Mouse (Mus musculus) forebrain, embryonic 16.5 days (tissue): ENCODE results near the gene Tns2. TPM values are rescaled to one million over a fixed set of nuclear protein-coding genes. Genes with fewer than 3 reads are reported as not detected.

Experiments
- ATAC-seq: fragments of 200-750 bp; cut with Nextera tagmentation; 2 replicates; pipeline ENCODE4 v1.8.0; 2017; ENCODE audit warnings: mild to moderate bottlenecking, moderate library complexity
- H3K27ac ChIP-seq: fragments of 300-500 bp; sonication (generic); 2 replicates; pipeline ENCODE4 v1.5.1; 2014; ENCODE audit warnings: low read length, control low read depth
- H3K27me3 ChIP-seq: fragments of 300-500 bp; sonication (generic); replicated peaks from 2 replicates; pipeline ENCODE4 v1.6.1; 2014; ENCODE audit warnings: low read length; ENCODE audit not compliant: control insufficient read depth, insufficient read depth
- H3K36me3 ChIP-seq: fragments of 300-500 bp; sonication (generic); 2 replicates; pipeline ENCODE4 v1.6.1; 2014; ENCODE audit not compliant: control insufficient read depth, insufficient read depth
- H3K4me1 ChIP-seq: fragments of 300-500 bp; sonication (generic); replicated peaks from 2 replicates; pipeline ENCODE4 v1.6.1; 2014; ENCODE audit warnings: low read length; ENCODE audit not compliant: control insufficient read depth, insufficient read depth
- H3K4me2 ChIP-seq: fragments of 300-500 bp; sonication (generic); 2 replicates; pipeline ENCODE4 v1.6.1; 2014; ENCODE audit warnings: mild to moderate bottlenecking, low read length, control low read depth
- H3K4me3 ChIP-seq: fragments of 300-500 bp; sonication (generic); replicated peaks from 2 replicates; pipeline ENCODE4 v1.5.1; 2014; ENCODE audit warnings: mild to moderate bottlenecking, low read length, control low read depth
- H3K9ac ChIP-seq: fragments of 300-500 bp; sonication (generic); replicated peaks from 2 replicates; pipeline ENCODE4 v1.6.1; 2014; ENCODE audit warnings: low read depth, low read length, control low read depth
- H3K9me3 ChIP-seq: fragments of 300-500 bp; sonication (generic); 2 replicates; pipeline ENCODE4 v1.6.1; 2016; ENCODE audit warnings: low read length; ENCODE audit not compliant: control insufficient read depth
- WGBS: fragments of 180-500 bp; shearing (Covaris S2); extraction: QIAGEN DNeasy Blood & Tissue Kit; methylation state at CpG from one replicate; pipeline ENCODE4 v1.1.7; 2014; 5-methylcytosine and 5-hydroxymethylcytosine counted together
- polyA plus RNA-seq: library from polyadenylated mRNA; unstranded; fragments of >200 nt; fragmentation: Nextera tagmentation; extraction: Ambion mirVana; gene quantifications from 2 replicates; pipeline ENCODE4 v1.2.1, GENCODE M21; 2015

The Tns2 gene
- polyA plus RNA-seq, 1 experiment from 2014 or later: 6.9 TPM

- no peak overlapping the region for H3K27ac ChIP-seq
- no peak for ATAC-seq
- peaks cover 27% of the 10 kb centered on the region for H3K4me1 ChIP-seq
Observed at GRCm38 (mm10) chr15:102106754-102107456, 6.7 kb downstream of the Tns2 start.

GRCm38 (mm10) chr15:102107689-102108573 is 7.7 kb downstream of the Tns2 start:
- 31% methylated on average over 13 of the region's 13 CpGs for WGBS
- Histone ChIP-seq H3K9me3 (no peaks in the 10 kb centered on the region), H3K4me1 (peaks cover 27% of the 10 kb centered on the region), H3K27me3 (peaks cover 11% of the 10 kb centered on the region; the same call in 1 of the 2 replicates), H3K27ac (no peak overlapping the region), H3K4me3 (no peak overlapping the region), H3K9ac (no peak overlapping the region), H3K36me3 (no peaks in the 10 kb centered on the region), H3K4me2 (no peak overlapping the region)
- ATAC-seq: no peak; the same call in 1 of the 2 replicates

More at GRCm38 (mm10) chr15:102106754-102107456, 6.7 kb downstream of the Tns2 start:
- Histone ChIP-seq H3K36me3 (no peaks in the 10 kb centered on the region), H3K9me3 (no peaks in the 10 kb centered on the region), H3K4me2 (peak overlapping the region; percentile 46), H3K9ac (0 out of 2 replicates have a peak overlapping the region, but pooled peaks have one; percentile 2), H3K27me3 (peaks cover 11% of the 10 kb centered on the region; the same call in 1 of the 2 replicates), H3K4me3 (peak overlapping the region; percentile 13)
- WGBS: 4% methylated on average over 38 of the region's 38 CpGs

- H3K4me2 ChIP-seq: no peak overlapping the region
- peaks cover 21% of the 10 kb centered on the region for H3K4me1 ChIP-seq
- WGBS: 40% methylated on average over 18 of the region's 18 CpGs
- H3K4me3 ChIP-seq: no peak overlapping the region
- H3K27me3 ChIP-seq: peaks cover 11% of the 10 kb centered on the region; the same call in 1 of the 2 replicates
- ATAC-seq: peak; percentile 41
- H3K9me3 ChIP-seq: no peaks in the 10 kb centered on the region
- no peak overlapping the region for H3K9ac ChIP-seq
- no peak overlapping the region for H3K27ac ChIP-seq
- no peaks in the 10 kb centered on the region for H3K36me3 ChIP-seq
Observed at GRCm38 (mm10) chr15:102108651-102109525, 8.7 kb downstream of the Tns2 start.

GRCm38 (mm10) chr15:102110271-102110670 is 10.1 kb downstream of the Tns2 start:
- no peaks in the 10 kb centered on the region for H3K36me3 ChIP-seq
- H3K27me3 ChIP-seq: peaks cover 11% of the 10 kb centered on the region; the same call in 1 of the 2 replicates
- H3K4me3 ChIP-seq: no peak overlapping the region
- H3K4me1 ChIP-seq: peaks cover 18% of the 10 kb centered on the region
- H3K27ac ChIP-seq: no peak overlapping the region
- no peak overlapping the region for H3K4me2 ChIP-seq
- H3K9ac ChIP-seq: no peak overlapping the region
- H3K9me3 ChIP-seq: no peaks in the 10 kb centered on the region
- WGBS: 91% methylated on average over 7 of the region's 7 CpGs
- no peak for ATAC-seq

GRCm38 (mm10) chr15:102110701-102111494 is 10.7 kb downstream of the Tns2 start:
- H3K4me1 ChIP-seq: peaks cover 15% of the 10 kb centered on the region
- H3K9me3 ChIP-seq: no peaks in the 10 kb centered on the region
- no peak for ATAC-seq
- 76% methylated on average over 28 of the region's 29 CpGs for WGBS
- no peak overlapping the region for H3K4me2 ChIP-seq
- H3K36me3 ChIP-seq: no peaks in the 10 kb centered on the region
- no peak overlapping the region for H3K9ac ChIP-seq
- H3K4me3 ChIP-seq: no peak overlapping the region
- no peak overlapping the region for H3K27ac ChIP-seq
- peaks cover 8% of the 10 kb centered on the region; the same call in 1 of the 2 replicates for H3K27me3 ChIP-seq

GRCm38 (mm10) chr15:102111495-102111829 is 11.2 kb downstream of the Tns2 start:
- Histone ChIP-seq H3K4me3 (no peak overlapping the region), H3K9me3 (no peaks in the 10 kb centered on the region), H3K36me3 (no peaks in the 10 kb centered on the region), H3K9ac (no peak overlapping the region), H3K4me2 (no peak overlapping the region), H3K4me1 (peaks cover 19% of the 10 kb centered on the region), H3K27me3 (peaks cover 4% of the 10 kb centered on the region; the same call in 1 of the 2 replicates), H3K27ac (no peak overlapping the region)
- no peak for ATAC-seq
- WGBS: 76% methylated on average over 11 of the region's 11 CpGs

GRCm38 (mm10) chr15:102112181-102112580 is 12.0 kb downstream of the Tns2 start:
- Histone ChIP-seq H3K9ac (no peak overlapping the region), H3K4me2 (no peak overlapping the region), H3K36me3 (no peaks in the 10 kb centered on the region), H3K4me1 (peaks cover 19% of the 10 kb centered on the region), H3K4me3 (no peak overlapping the region), H3K9me3 (no peaks in the 10 kb centered on the region), H3K27ac (no peak overlapping the region), H3K27me3 (no peaks in the 10 kb centered on the region)
- ATAC-seq: no peak
- WGBS: 89% methylated on average over 6 of the region's 6 CpGs

GRCm38 (mm10) chr15:102112827-102113226 is 12.6 kb downstream of the Tns2 start:
- H3K4me3 ChIP-seq: no peak overlapping the region
- no peak overlapping the region for H3K27ac ChIP-seq
- H3K4me2 ChIP-seq: no peak overlapping the region
- no peaks in the 10 kb centered on the region for H3K9me3 ChIP-seq
- H3K9ac ChIP-seq: no peak overlapping the region
- 79% methylated on average over 8 of the region's 8 CpGs for WGBS
- H3K27me3 ChIP-seq: no peaks in the 10 kb centered on the region
- no peak for ATAC-seq
- H3K4me1 ChIP-seq: peaks cover 19% of the 10 kb centered on the region
- no peaks in the 10 kb centered on the region; the same call in 1 of the 2 replicates for H3K36me3 ChIP-seq
